Mouse (Mus musculus) hindbrain, embryonic 10.5 days (tissue): ENCODE results near the gene Avpr1b. TPM values are rescaled to one million over a fixed set of nuclear protein-coding genes. Genes with fewer than 3 reads are reported as not detected.

Source experiments
- DNase-seq: peaks from one replicate; pipeline ENCODE4 v3.0.0-alpha.2; 2017; ENCODE audit warnings: low spot score
- H3K27ac ChIP-seq: fragments of 300-500 bp; sonication (generic); 2 replicates; pipeline ENCODE4 v1.5.1; 2016; ENCODE audit warnings: mild to moderate bottlenecking, moderate library complexity
- H3K27me3 ChIP-seq: fragments of 300-500 bp; sonication (generic); 2 replicates; pipeline ENCODE4 v1.6.1; 2016; ENCODE audit warnings: mild to moderate bottlenecking; ENCODE audit not compliant: poor library complexity, insufficient read depth, severe bottlenecking
- H3K36me3 ChIP-seq: fragments of 300-500 bp; sonication (generic); 2 replicates; pipeline ENCODE4 v1.6.1; 2016; ENCODE audit warnings: mild to moderate bottlenecking, moderate library complexity
- H3K4me1 ChIP-seq: fragments of 300-500 bp; sonication (generic); replicated peaks from 2 replicates; pipeline ENCODE4 v1.6.1; 2016; ENCODE audit warnings: mild to moderate bottlenecking
- H3K4me3 ChIP-seq: fragments of 300-500 bp; sonication (generic); 2 replicates; pipeline ENCODE4 v1.5.1; 2016; ENCODE audit warnings: mild to moderate bottlenecking, moderate library complexity
- H3K9me3 ChIP-seq: fragments of 300-500 bp; sonication (generic); 2 replicates; pipeline ENCODE4 v1.6.1; 2016; ENCODE audit warnings: mild to moderate bottlenecking, moderate library complexity
- WGBS: fragments of 180-500 bp; shearing (Covaris S2); methylation state at CpG from one replicate; pipeline ENCODE4 v1.1.7; 2016; 5-methylcytosine and 5-hydroxymethylcytosine counted together
- polyA plus RNA-seq: library from polyadenylated mRNA; unstranded; fragments of >200 nt; fragmentation: Nextera tagmentation; extraction: Ambion mirVana; gene quantifications from 2 replicates; pipeline ENCODE4 v1.2.1, GENCODE M21; 2016

The Avpr1b gene
- polyA plus RNA-seq, 1 experiment from 2014 or later = not detected

GRCm38 (mm10) chr1:131586836-131587235 lies 12.2 kb upstream of the Avpr1b start:
- H3K36me3 ChIP-seq = no peaks in the 10 kb centered on the region
- H3K27ac ChIP-seq = no peak overlapping the region
- no peak for DNase-seq
- no peak overlapping the region for H3K4me3 ChIP-seq
- no peaks in the 10 kb centered on the region for H3K9me3 ChIP-seq
- H3K4me1 ChIP-seq = 0 out of 2 replicates have a peak, but pooled peaks cover 4% of the 10 kb centered on the region
- no peaks in the 10 kb centered on the region for H3K27me3 ChIP-seq
- 91% methylated on average over 8 of the region's 8 CpGs for WGBS

DNA sequence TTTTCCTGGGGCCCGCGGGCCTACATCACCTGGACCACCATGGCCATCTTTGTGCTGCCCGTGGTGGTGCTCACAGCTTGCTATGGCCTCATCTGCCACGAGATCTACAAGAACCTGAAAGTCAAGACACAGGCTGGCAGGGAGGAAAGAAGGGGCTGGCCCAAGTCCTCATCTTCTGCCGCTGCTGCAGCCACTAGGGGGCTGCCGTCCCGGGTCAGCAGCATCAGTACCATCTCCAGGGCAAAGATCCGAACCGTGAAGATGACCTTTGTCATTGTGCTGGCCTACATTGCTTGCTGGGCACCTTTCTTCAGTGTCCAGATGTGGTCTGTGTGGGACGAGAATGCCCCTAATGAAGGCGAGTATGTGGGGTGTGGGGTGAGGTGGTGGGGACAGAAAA lies 1.3 kb downstream of the Avpr1b start:
- Histone ChIP-seq H3K36me3 (no peaks in the 10 kb centered on the region), H3K9me3 (no peaks in the 10 kb centered on the region), H3K27ac (no peak overlapping the region), H3K27me3 (peaks cover 16% of the 10 kb centered on the region), H3K4me3 (no peak overlapping the region), H3K4me1 (0 out of 2 replicates have a peak, but pooled peaks cover 3% of the 10 kb centered on the region)
- DNase-seq = peak; percentile 14
- 28% methylated on average over 11 of the region's 11 CpGs for WGBS

DNA sequence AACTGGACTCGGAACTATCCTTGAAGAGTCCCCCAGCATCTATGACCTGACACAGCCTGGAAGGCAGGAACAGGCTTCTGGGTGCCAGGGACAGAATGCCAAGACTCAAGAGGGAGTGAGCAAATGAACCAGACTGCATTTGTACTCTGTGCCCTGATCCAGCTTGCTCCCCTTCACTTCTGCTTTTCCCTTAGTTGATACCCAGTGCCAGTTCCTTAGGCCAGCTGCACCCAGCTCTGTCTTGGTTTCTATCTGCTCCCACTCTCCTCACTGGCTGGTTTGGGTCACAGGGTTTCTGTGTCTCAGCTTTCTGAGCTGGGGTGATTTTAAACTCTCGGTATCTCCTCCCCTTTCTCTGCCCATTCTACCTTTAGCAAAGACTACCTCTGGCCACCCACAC lies 7.7 kb downstream of the Avpr1b start:
- no peaks in the 10 kb centered on the region for H3K9me3 ChIP-seq
- H3K4me3 ChIP-seq = no peak overlapping the region
- H3K27me3 ChIP-seq = no peaks in the 10 kb centered on the region
- WGBS = 85% methylated on average over 2 of the region's 2 CpGs
- H3K27ac ChIP-seq = no peak overlapping the region
- H3K4me1 ChIP-seq = no peaks in the 10 kb centered on the region
- no peak for DNase-seq
- no peaks in the 10 kb centered on the region for H3K36me3 ChIP-seq

- DNase-seq = no peak
- Histone ChIP-seq H3K4me1 (no peaks in the 10 kb centered on the region), H3K27me3 (no peaks in the 10 kb centered on the region), H3K36me3 (no peaks in the 10 kb centered on the region), H3K9me3 (no peaks in the 10 kb centered on the region), H3K27ac (no peak overlapping the region), H3K4me3 (no peak overlapping the region)
- 59% methylated on average over 4 of the region's 4 CpGs for WGBS
These were observed 13.6 kb downstream of the Avpr1b start for GRCm38 (mm10) chr1:131612556-131613155.

- Histone ChIP-seq H3K27me3 (no peaks in the 10 kb centered on the region), H3K4me1 (no peaks in the 10 kb centered on the region), H3K27ac (no peak overlapping the region), H3K4me3 (no peak overlapping the region), H3K36me3 (no peaks in the 10 kb centered on the region), H3K9me3 (no peaks in the 10 kb centered on the region)
- DNase-seq = peak; percentile 63
- 80% methylated on average over 16 of the region's 16 CpGs for whole genome bisulfite sequencing
These were observed 14.5 kb downstream of the Avpr1b start for GRCm38 (mm10) chr1:131613361-131614133.

DNA sequence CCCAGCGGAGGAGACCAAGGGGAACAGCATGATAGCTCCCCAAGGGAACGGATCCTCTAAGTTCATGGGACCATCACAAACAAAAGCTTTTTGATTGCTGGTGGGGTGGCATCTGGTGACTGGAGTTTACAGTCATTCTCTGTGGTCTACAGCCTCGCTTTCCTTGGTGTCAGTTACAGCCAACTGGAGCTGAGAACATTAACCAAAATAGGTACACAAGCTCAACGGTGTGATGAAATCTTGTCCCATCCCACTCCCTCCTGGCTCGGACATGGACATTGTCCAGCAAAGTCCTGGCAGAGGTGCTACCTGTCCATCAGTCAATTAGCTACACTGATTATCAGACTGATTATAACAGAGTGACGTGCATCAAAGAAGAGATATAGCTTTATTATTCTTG lies 15.6 kb downstream of the Avpr1b start:
- no peak overlapping the region for H3K4me3 ChIP-seq
- no peaks in the 10 kb centered on the region for H3K27me3 ChIP-seq
- no peaks in the 10 kb centered on the region for H3K4me1 ChIP-seq
- DNase-seq = no peak
- H3K27ac ChIP-seq = no peak overlapping the region
- peaks cover 4% of the 10 kb centered on the region; the same call in 1 of the 2 replicates for H3K9me3 ChIP-seq
- WGBS = 89% methylated on average over 6 of the region's 6 CpGs
- no peaks in the 10 kb centered on the region for H3K36me3 ChIP-seq

GRCm38 (mm10) chr1:131616131-131616530 lies 17.1 kb downstream of the Avpr1b start:
- 64% methylated on average over 1 of the region's 1 CpGs for WGBS
- H3K4me3 ChIP-seq = no peak overlapping the region
- H3K27me3 ChIP-seq = no peaks in the 10 kb centered on the region
- H3K4me1 ChIP-seq = peaks cover 6% of the 10 kb centered on the region; the same call in 1 of the 2 replicates
- H3K27ac ChIP-seq = no peak overlapping the region
- no peaks in the 10 kb centered on the region for H3K36me3 ChIP-seq
- DNase-seq = no peak
- peaks cover 5% of the 10 kb centered on the region; the same call in 1 of the 2 replicates for H3K9me3 ChIP-seq

GRCm38 (mm10) chr1:131616546-131617220 lies 17.6 kb downstream of the Avpr1b start:
- Histone ChIP-seq H3K9me3 (peaks cover 5% of the 10 kb centered on the region; the same call in 1 of the 2 replicates), H3K36me3 (no peaks in the 10 kb centered on the region), H3K4me1 (peaks cover 6% of the 10 kb centered on the region; the same call in 1 of the 2 replicates), H3K4me3 (no peak overlapping the region), H3K27me3 (no peaks in the 10 kb centered on the region), H3K27ac (no peak overlapping the region)
- 89% methylated on average over 5 of the region's 5 CpGs for WGBS
- DNase-seq = no peak

DNA sequence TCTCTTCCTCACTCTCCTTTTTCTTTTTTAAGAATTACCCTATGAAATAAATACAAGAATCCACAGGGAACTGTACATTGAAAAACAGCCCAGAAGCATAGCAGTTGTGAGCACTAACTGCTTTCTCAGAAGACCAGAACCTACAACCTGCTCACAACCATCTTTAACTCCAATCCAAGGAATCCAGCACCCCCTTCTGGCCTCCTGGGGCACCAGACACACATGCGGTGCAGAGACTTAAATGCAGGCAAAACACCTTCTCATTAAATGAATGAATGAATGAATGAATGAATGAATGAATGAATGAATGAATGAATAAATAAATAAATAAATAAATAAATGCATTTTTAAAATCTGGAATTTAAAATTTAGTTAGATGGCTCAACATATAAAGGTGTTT lies 19.5 kb downstream of the Avpr1b start:
- H3K27ac ChIP-seq = no peak overlapping the region
- H3K36me3 ChIP-seq = no peaks in the 10 kb centered on the region
- no peak for DNase-seq
- no peaks in the 10 kb centered on the region for H3K27me3 ChIP-seq
- H3K4me1 ChIP-seq = peaks cover 6% of the 10 kb centered on the region; the same call in 1 of the 2 replicates
- H3K4me3 ChIP-seq = no peak overlapping the region
- peaks cover 5% of the 10 kb centered on the region; the same call in 1 of the 2 replicates for H3K9me3 ChIP-seq
- WGBS = 73% methylated on average over 1 of the region's 1 CpGs

GRCm38 (mm10) chr1:131619348-131619747 lies 20.3 kb downstream of the Avpr1b start:
- no peak for DNase-seq
- 89% methylated on average over 7 of the region's 7 CpGs for WGBS
- no peaks in the 10 kb centered on the region for H3K27me3 ChIP-seq
- H3K4me3 ChIP-seq = no peak overlapping the region
- peaks cover 5% of the 10 kb centered on the region; the same call in 1 of the 2 replicates for H3K9me3 ChIP-seq
- H3K27ac ChIP-seq = no peak overlapping the region
- peaks cover 6% of the 10 kb centered on the region; the same call in 1 of the 2 replicates for H3K4me1 ChIP-seq
- no peaks in the 10 kb centered on the region for H3K36me3 ChIP-seq

GRCm38 (mm10) chr1:131623644-131624043 lies 24.6 kb downstream of the Avpr1b start:
- 87% methylated on average over 3 of the region's 3 CpGs for WGBS

DNA sequence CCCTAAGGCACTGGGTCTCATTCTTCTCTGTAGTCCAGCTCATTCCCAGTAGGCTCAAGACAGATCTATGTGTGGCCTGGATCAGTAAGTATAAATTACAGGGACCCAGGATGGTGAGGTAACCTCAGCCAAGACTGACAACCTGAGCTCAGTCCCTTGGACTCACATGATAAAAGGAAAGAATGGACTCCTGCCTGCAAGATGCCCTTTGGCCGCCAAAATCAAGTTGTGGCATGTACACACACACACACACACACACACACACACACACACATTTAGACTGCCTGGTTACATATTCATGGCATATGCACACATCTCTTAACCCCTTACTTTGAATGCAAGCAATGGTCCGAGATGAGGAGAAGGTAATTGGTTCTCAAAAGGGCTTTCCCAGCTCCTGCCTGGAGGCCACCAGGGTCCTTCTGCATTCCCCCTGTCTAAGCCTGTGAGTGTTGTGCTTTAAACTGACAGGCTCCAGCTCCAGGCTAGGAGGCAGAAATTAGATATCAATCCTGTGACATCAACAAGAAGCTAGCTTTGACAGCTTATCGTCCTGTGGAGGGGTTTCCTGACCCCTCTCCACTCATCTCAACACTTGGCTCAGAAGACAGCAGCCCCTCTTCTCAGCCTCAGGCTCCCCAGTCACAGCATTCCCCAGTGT lies 25.3 kb downstream of the Avpr1b start:
- DNase-seq = no peak
- no peaks in the 10 kb centered on the region for H3K36me3 ChIP-seq
- H3K4me1 ChIP-seq = peaks cover 6% of the 10 kb centered on the region; the same call in 1 of the 2 replicates
- WGBS = 71% methylated on average over 3 of the region's 3 CpGs
- no peaks in the 10 kb centered on the region for H3K27me3 ChIP-seq
- no peak overlapping the region for H3K4me3 ChIP-seq
- no peak overlapping the region for H3K27ac ChIP-seq
- H3K9me3 ChIP-seq = peaks cover 5% of the 10 kb centered on the region; the same call in 1 of the 2 replicates

More at GRCm38 (mm10) chr1:131623644-131624043, 24.6 kb downstream of the Avpr1b start:
- H3K9me3 ChIP-seq = peaks cover 5% of the 10 kb centered on the region; the same call in 1 of the 2 replicates
- no peaks in the 10 kb centered on the region for H3K27me3 ChIP-seq
- no peak overlapping the region for H3K4me3 ChIP-seq
- peaks cover 6% of the 10 kb centered on the region; the same call in 1 of the 2 replicates for H3K4me1 ChIP-seq
- no peaks in the 10 kb centered on the region for H3K36me3 ChIP-seq
- H3K27ac ChIP-seq = no peak overlapping the region
- DNase-seq = no peak
